ENCODE assay signal across 31 mouse cellular contexts in genomic region chr6:23281514-23281820, GRCm38 (mm10). TPM values are rescaled to one million over a fixed set of nuclear protein-coding genes. Genes with fewer than 3 reads are reported as not detected.
DNase-seq lines count a peak whose midpoint lies in the region; ATAC-seq and TF ChIP-seq lines count a peak whose summit lies in the region.
"Had no signal": no experiment of that assay in that cellular context is flagged by ENCODE, and none has a peak within 500 bp of the region (broad histone marks: within the 10 kb centered on the region; RNA-seq: fewer than 3 reads in every experiment).

No protein-coding gene starts in this region.

- H3K27me3 ChIP-seq in hindbrain, embryonic 12.5 days = peaks cover 41% of the 10 kb centered on the region
- H3K27me3 ChIP-seq in hindbrain, postnatal 0 days (ENCODE audit: insufficient read depth, low read length) = peaks cover 25% of the 10 kb centered on the region; the same call in 1 of the 2 replicates
- peaks cover 26% of the 10 kb centered on the region for H3K27me3 ChIP-seq in neural tube, embryonic 12.5 days (replicated peaks)
- peaks cover 34% of the 10 kb centered on the region for H3K27me3 ChIP-seq in forebrain, embryonic 16.5 days (replicated peaks; ENCODE audit: control insufficient read depth, insufficient read depth, low read length)
- H3K27me3 ChIP-seq: heart, embryonic 15.5 days had no signal

- H3K4me2 ChIP-seq in hindbrain, embryonic 12.5 days (replicated peaks) = no peak overlapping the region
- H3K4me2 ChIP-seq in hindbrain, postnatal 0 days (ENCODE audit: low read depth, low read length) = no peak overlapping the region
- no peak overlapping the region for H3K4me2 ChIP-seq in neural tube, embryonic 12.5 days (replicated peaks)
- H3K4me2 ChIP-seq in forebrain, embryonic 16.5 days (ENCODE audit: low read length) = no peak overlapping the region
- H3K4me2 ChIP-seq: embryonic facial prominence, embryonic 12.5 days; heart, embryonic 15.5 days; midbrain, embryonic 15.5 days had no signal

- TF ChIP-seq CTCF in hindbrain, postnatal 0 days (IDR thresholded peaks at IDR 0.05; ENCODE audit: low read depth) = no peak
- no peak for TF ChIP-seq CTCF in layer of hippocampus, adult 2 months (conservative IDR thresholded peaks at IDR 0.05)

- H3K4me1 ChIP-seq in hindbrain, embryonic 12.5 days = no peaks in the 10 kb centered on the region; the same call in 1 of the 2 replicates
- no peaks in the 10 kb centered on the region for H3K4me1 ChIP-seq in hindbrain, postnatal 0 days (ENCODE audit: insufficient read depth, low read length)
- 0 out of 2 replicates have a peak, but pooled peaks cover 2% of the 10 kb centered on the region for H3K4me1 ChIP-seq in neural tube, embryonic 12.5 days
- H3K4me1 ChIP-seq in forebrain, embryonic 16.5 days (replicated peaks; ENCODE audit: control insufficient read depth, insufficient read depth, low read length) = peaks cover 8% of the 10 kb centered on the region
- H3K4me1 ChIP-seq: embryonic facial prominence, embryonic 12.5 days; heart, embryonic 15.5 days; midbrain, embryonic 15.5 days had no signal

- no peak overlapping the region for H3K27ac ChIP-seq in hindbrain, embryonic 12.5 days
- H3K27ac ChIP-seq in hindbrain, postnatal 0 days = no peak overlapping the region
- H3K27ac ChIP-seq in neural tube, embryonic 12.5 days = no peak overlapping the region
- H3K27ac ChIP-seq in forebrain, embryonic 16.5 days (ENCODE audit: low read length) = no peak overlapping the region
- no peak overlapping the region for H3K27ac ChIP-seq in layer of hippocampus, adult 2 months
- H3K27ac ChIP-seq: embryonic facial prominence, embryonic 12.5 days; heart, embryonic 15.5 days; liver, embryonic 14.5 days; midbrain, embryonic 15.5 days had no signal

- WGBS in hindbrain, embryonic 12.5 days = 48% methylated on average over 9 of the region's 9 CpGs
- WGBS in hindbrain, postnatal 0 days = 52% methylated on average over 9 of the region's 9 CpGs
- 48% methylated on average over 9 of the region's 9 CpGs for WGBS in neural tube, embryonic 12.5 days
- WGBS in forebrain, embryonic 16.5 days = 9% methylated on average over 9 of the region's 9 CpGs

- H3K9me3 ChIP-seq in hindbrain, embryonic 12.5 days (replicated peaks) = no peaks in the 10 kb centered on the region
- no peaks in the 10 kb centered on the region for H3K9me3 ChIP-seq in hindbrain, postnatal 0 days (ENCODE audit: low read length)
- H3K9me3 ChIP-seq in neural tube, embryonic 12.5 days = no peaks in the 10 kb centered on the region
- no peaks in the 10 kb centered on the region for H3K9me3 ChIP-seq in forebrain, embryonic 16.5 days (ENCODE audit: control insufficient read depth, low read length)
- H3K9me3 ChIP-seq: embryonic facial prominence, embryonic 12.5 days; heart, embryonic 15.5 days; midbrain, embryonic 15.5 days had no signal

- no peak overlapping the region for H3K9ac ChIP-seq in hindbrain, embryonic 12.5 days
- no peak overlapping the region for H3K9ac ChIP-seq in hindbrain, postnatal 0 days (replicated peaks; ENCODE audit: low read length)
- H3K9ac ChIP-seq in neural tube, embryonic 12.5 days = no peak overlapping the region
- H3K9ac ChIP-seq in forebrain, embryonic 16.5 days (replicated peaks; ENCODE audit: low read depth, low read length) = no peak overlapping the region
- H3K9ac ChIP-seq: embryonic facial prominence, embryonic 12.5 days; heart, embryonic 15.5 days; liver, embryonic 14.5 days; midbrain, embryonic 15.5 days had no signal

- DNase-seq in hindbrain, postnatal 0 days (ENCODE audit: low spot score) = no peak
- DNase-seq in neural tube, embryonic 10.5 days (ENCODE audit: extremely low spot score, low spot score) = no peak
- DNase-seq in layer of hippocampus, adult 2 months (ENCODE audit: low spot score in 2 of 2) = no peak
- DNase-seq in urinary bladder, adult 18-20 months (ENCODE audit: low spot score in 2 of 2) = no peak
- DNase-seq: adrenal gland, postnatal 14 days; cerebellum, adult 11 months; cerebellum, adult 9-10 months; cerebellum, postnatal 36 days; gastrocnemius, postnatal 14 days; kidney, adult 8-10 months; kidney, postnatal 10 days; layer of hippocampus, adult 9-11 months; liver; lung, adult 2 months; lung, postnatal 10 days; thymus, postnatal 4 days had no signal

- H3K36me3 ChIP-seq in hindbrain, embryonic 12.5 days = no peaks in the 10 kb centered on the region
- H3K36me3 ChIP-seq in hindbrain, postnatal 0 days (ENCODE audit: insufficient read depth, low read length) = no peaks in the 10 kb centered on the region
- H3K36me3 ChIP-seq in neural tube, embryonic 12.5 days = no peaks in the 10 kb centered on the region
- H3K36me3 ChIP-seq in forebrain, embryonic 16.5 days (ENCODE audit: control insufficient read depth, insufficient read depth) = no peaks in the 10 kb centered on the region
- H3K36me3 ChIP-seq: embryonic facial prominence, embryonic 12.5 days; heart, embryonic 15.5 days; midbrain, embryonic 15.5 days had no signal

- no peak overlapping the region for H3K4me3 ChIP-seq in hindbrain, embryonic 12.5 days
- no peak overlapping the region for H3K4me3 ChIP-seq in hindbrain, postnatal 0 days (ENCODE audit: low read length)
- H3K4me3 ChIP-seq in neural tube, embryonic 12.5 days = no peak overlapping the region
- no peak overlapping the region for H3K4me3 ChIP-seq in forebrain, embryonic 16.5 days (replicated peaks; ENCODE audit: low read length)
- no peak overlapping the region for H3K4me3 ChIP-seq in layer of hippocampus, adult 2 months
- H3K4me3 ChIP-seq: embryonic facial prominence, embryonic 12.5 days; erythroblast, embryonic 14.5 days; heart, embryonic 15.5 days; midbrain, embryonic 15.5 days had no signal

- peak; percentile 53 for ATAC-seq in hindbrain, embryonic 12.5 days (ENCODE audit: low FRiP score)
- ATAC-seq in hindbrain, postnatal 0 days = no peak
- ATAC-seq in neural tube, embryonic 12.5 days (ENCODE audit: low FRiP score, low read depth) = peak; percentile 41
- ATAC-seq in forebrain, embryonic 16.5 days = peak; percentile 55
- ATAC-seq: intestine, embryonic 16.5 days had no signal

RNA-seq across cellular contexts. Expression of gene Fezf1, which starts 33.3 kb away (rescaled TPM):
- 0.16 and 0.26 TPM in 2 replicates for polyA plus RNA-seq in hindbrain, embryonic 12.5 days (2016; fragmentation: Nextera tagmentation; extraction: Ambion mirVana)
- 0.05 TPM in 1 of 2 replicates, not detected in the other for total RNA-seq in hindbrain, postnatal 0 days (2014; rRNA removed)
- polyA plus RNA-seq in hindbrain, postnatal 0 days (2015; fragmentation: Nextera tagmentation; extraction: Ambion mirVana) = not detected in 2 replicates
- polyA plus RNA-seq in neural tube, embryonic 12.5 days (2016; fragmentation: Nextera tagmentation; extraction: Ambion mirVana) = not detected in 2 replicates
- polyA plus RNA-seq in forebrain, embryonic 16.5 days (2015; fragmentation: Nextera tagmentation; extraction: Ambion mirVana) = 4.1 and 15.2 TPM in 2 replicates
- not detected for total RNA-seq in layer of hippocampus, adult 2 months (2021)
- total RNA-seq: adrenal gland, postnatal 14 days; gastrocnemius, postnatal 14 days; granulocyte monocyte progenitor cell, adult 5-6 weeks; heart, postnatal 25 days; MEL had no signal
- polyA plus RNA-seq: erythroblast, embryonic 14.5 days; heart, embryonic 15.5 days; intestine, embryonic 16.5 days; limb, embryonic 11.5 days; liver, embryonic 14.5 days; small intestine, adult 2 months; stomach, embryonic 14.5 days had no signal
